Comparison of ENCODE assay signal across 12 mouse cellular contexts in genomic region chr14:102706704-102707336, GRCm38 (mm10).
"Had no signal": no experiment of that assay in that cellular context is flagged by ENCODE, and none has a peak within 500 bp of the region (broad histone marks: within the 10 kb centered on the region; RNA-seq: fewer than 3 reads in every experiment).

No protein-coding gene starts in this region.

- H3K9ac ChIP-seq: liver, embryonic 14.5 days; midbrain, embryonic 12.5 days; neural tube, embryonic 13.5 days had no signal

- ATAC-seq: intestine, postnatal 0 days; midbrain, embryonic 16.5 days had no signal

- H3K36me3 ChIP-seq: midbrain, embryonic 12.5 days; neural tube, embryonic 13.5 days had no signal

- H3K4me1 ChIP-seq: midbrain, embryonic 12.5 days had no signal

- H3K27ac ChIP-seq: left cerebral cortex, adult 2 months; liver, embryonic 14.5 days; midbrain, embryonic 12.5 days; neural tube, embryonic 13.5 days had no signal

- DNase-seq: kidney, adult 9 months; kidney, postnatal 14 days; lung, adult 18-20 months; right cerebral cortex, postnatal 25 days; thymus, adult 18-20 months; thymus, postnatal 14 days had no signal

- H3K4me3 ChIP-seq: left cerebral cortex, adult 2 months; midbrain, embryonic 12.5 days; neural tube, embryonic 13.5 days had no signal

- H3K9me3 ChIP-seq: midbrain, embryonic 12.5 days; neural tube, embryonic 13.5 days had no signal

- H3K27me3 ChIP-seq: midbrain, embryonic 12.5 days; neural tube, embryonic 13.5 days had no signal

- H3K4me2 ChIP-seq: midbrain, embryonic 12.5 days; neural tube, embryonic 13.5 days had no signal
